Mouse (Mus musculus) C2C12 (cell line): ENCODE measurements around the gene St6gal1.

Source experiments
- CTCF ChIP-seq: IDR thresholded peaks from one replicate; pipeline ENCODE4 v1.5.1; 2011; ENCODE audit not compliant: control insufficient read depth, insufficient read depth, insufficient read length
- MAX ChIP-seq: IDR thresholded peaks from one replicate; pipeline ENCODE4 v1.6.1; 2011; ENCODE audit warnings: mild to moderate bottlenecking, control low read depth
- MYOG ChIP-seq: IDR thresholded peaks from one replicate; pipeline ENCODE4 v1.6.1; 2011; ENCODE audit not compliant: control insufficient read depth, insufficient read length; ENCODE audit errors: extremely low read depth

DNA sequence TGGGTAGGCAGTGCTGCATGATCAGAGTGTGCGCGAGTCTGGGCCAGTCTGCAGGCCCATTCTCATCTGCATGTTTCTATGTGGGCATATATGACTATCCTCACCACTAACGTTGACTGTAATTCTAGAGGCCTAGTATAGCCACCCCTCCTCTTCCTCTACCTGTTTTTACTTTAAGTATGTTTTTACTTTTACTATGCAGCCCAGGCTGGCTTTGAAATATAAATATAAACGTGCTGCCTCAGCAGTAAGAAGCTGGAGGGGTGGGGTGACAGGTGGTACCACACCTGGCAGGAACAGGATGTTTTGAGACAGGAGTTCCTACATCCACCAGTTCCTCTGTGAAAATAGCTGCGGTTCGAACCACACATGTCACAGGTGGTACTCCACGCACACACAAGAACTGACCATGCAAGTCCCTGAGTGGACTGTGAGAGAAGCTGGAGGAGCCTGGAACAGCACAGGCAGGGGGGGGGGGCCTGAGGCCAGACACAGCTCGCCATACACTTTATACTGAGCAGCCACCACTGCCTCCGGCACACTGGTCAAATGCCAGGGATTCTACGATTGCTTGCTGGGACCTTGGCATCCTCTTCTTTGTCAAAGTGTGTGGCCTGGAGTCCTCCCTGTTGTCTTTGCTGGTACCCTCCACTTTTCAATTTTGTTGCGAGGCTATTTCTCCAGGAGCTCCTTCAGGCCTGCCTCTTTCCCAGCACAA is 62.0 kb downstream of the St6gal1 start:
- no peak for TF ChIP-seq CTCF
- TF ChIP-seq MAX: no peak
- TF ChIP-seq MYOG: no peak
